Mouse (Mus musculus) heart, adult 2 months (tissue): ENCODE results near the gene Vamp3.

ENCODE experiments used
- CTCF ChIP-seq: fragments of 200-600 bp; IDR thresholded peaks from 2 replicates; pipeline ENCODE4 v1.8.1; 2022; ENCODE audit warnings: antibody characterized with exemption, mild to moderate bottlenecking, moderate library complexity
- EP300 ChIP-seq: fragments of 200-500 bp; IDR thresholded peaks from 2 replicates; pipeline ENCODE4 v1.6.1; 2011; ENCODE audit warnings: low read depth, low read length, control low read depth; ENCODE audit not compliant: insufficient read depth
- POLR2A ChIP-seq: fragments of 200-500 bp; IDR thresholded peaks from 2 replicates; pipeline ENCODE4 v1.6.1; 2011; ENCODE audit warnings: mild to moderate bottlenecking, low read depth, low read length, control low read depth; ENCODE audit not compliant: insufficient read depth

DNA sequence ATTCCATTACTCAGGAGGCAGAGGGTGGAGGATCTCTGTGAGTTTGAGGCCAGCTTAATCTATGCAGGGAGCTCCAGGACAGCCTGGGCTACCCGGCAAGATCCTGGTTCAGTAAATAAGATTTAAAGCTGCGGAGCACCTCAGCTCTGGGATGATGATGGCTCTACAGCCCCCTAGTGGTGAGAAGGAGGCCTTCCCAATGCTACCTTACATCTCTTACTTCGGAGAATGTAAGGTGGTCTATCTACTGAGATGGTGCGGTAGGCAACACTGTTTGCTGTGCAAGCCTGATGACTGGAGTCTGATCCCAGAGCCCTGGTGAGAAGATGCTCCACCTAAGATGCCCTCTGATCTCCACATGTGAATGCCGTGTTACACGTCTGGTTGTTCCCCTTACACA, 30.8 kb downstream of the Vamp3 start:
- peak; percentile 82 for TF ChIP-seq CTCF
- TF ChIP-seq POLR2A = no peak
- TF ChIP-seq EP300 = no peak
